Mouse (Mus musculus) forebrain, embryonic 11.5 days (tissue): ENCODE measurements around the gene Ablim1. TPM values are rescaled to one million over a fixed set of nuclear protein-coding genes. Genes with fewer than 3 reads are reported as not detected.

ENCODE experiments used
- ATAC-seq: fragments of 200-750 bp; cut with Nextera tagmentation; replicated peaks from 2 replicates; pipeline ENCODE4 v1.8.0; 2017; ENCODE audit warnings: moderate TSS enrichment; ENCODE audit not compliant: low FRiP score
- DNase-seq: peaks from one replicate; pipeline ENCODE4 v3.0.0-alpha.2; 2017; ENCODE audit warnings: low spot score
- H3K27ac ChIP-seq: fragments of 300-500 bp; sonication (generic); 2 replicates; pipeline ENCODE4 v1.5.1; 2014; ENCODE audit warnings: low read depth, low read length
- H3K27me3 ChIP-seq: fragments of 300-500 bp; sonication (generic); 2 replicates; pipeline ENCODE4 v1.6.1; 2014; ENCODE audit warnings: mild to moderate bottlenecking, low read length, mixed read lengths; ENCODE audit not compliant: control insufficient read depth, insufficient read depth
- H3K36me3 ChIP-seq: fragments of 300-500 bp; sonication (generic); 2 replicates; pipeline ENCODE4 v1.6.1; 2014; ENCODE audit warnings: mild to moderate bottlenecking, low read length, moderate library complexity, mixed read lengths; ENCODE audit not compliant: control insufficient read depth, insufficient read depth
- H3K4me1 ChIP-seq: fragments of 300-500 bp; sonication (generic); replicated peaks from 2 replicates; pipeline ENCODE4 v1.6.1; 2014; ENCODE audit warnings: low read length, mixed read lengths; ENCODE audit not compliant: control insufficient read depth, insufficient read depth
- H3K4me2 ChIP-seq: fragments of 300-500 bp; sonication (generic); 2 replicates; pipeline ENCODE4 v1.6.1; 2014; ENCODE audit warnings: low read depth, mild to moderate bottlenecking, low read length, moderate library complexity, mixed read lengths; ENCODE audit not compliant: severe bottlenecking
- H3K4me3 ChIP-seq: fragments of 300-500 bp; sonication (generic); 2 replicates; pipeline ENCODE4 v1.5.1; 2014; ENCODE audit warnings: low read depth, low read length
- H3K9ac ChIP-seq: fragments of 300-500 bp; sonication (generic); 2 replicates; pipeline ENCODE4 v1.6.1; 2014; ENCODE audit warnings: low read length
- H3K9me3 ChIP-seq: fragments of 300-500 bp; sonication (generic); 2 replicates; pipeline ENCODE4 v1.6.1; 2016; ENCODE audit warnings: low read length, mixed read lengths; ENCODE audit not compliant: control insufficient read depth
- WGBS: fragments of 180-500 bp; shearing (Covaris S2); extraction: QIAGEN DNeasy Blood & Tissue Kit; methylation state at CpG from one replicate; pipeline ENCODE4 v1.1.7; 2014; 5-methylcytosine and 5-hydroxymethylcytosine counted together
- polyA plus RNA-seq: library from polyadenylated mRNA; unstranded; fragments of >200 nt; fragmentation: Nextera tagmentation; extraction: Ambion mirVana; gene quantifications from 2 replicates; pipeline ENCODE4 v1.2.1, GENCODE M21; 2014

Gene Ablim1
- polyA plus RNA-seq, 1 experiment from 2014 or later, result 17.0 TPM

DNA sequence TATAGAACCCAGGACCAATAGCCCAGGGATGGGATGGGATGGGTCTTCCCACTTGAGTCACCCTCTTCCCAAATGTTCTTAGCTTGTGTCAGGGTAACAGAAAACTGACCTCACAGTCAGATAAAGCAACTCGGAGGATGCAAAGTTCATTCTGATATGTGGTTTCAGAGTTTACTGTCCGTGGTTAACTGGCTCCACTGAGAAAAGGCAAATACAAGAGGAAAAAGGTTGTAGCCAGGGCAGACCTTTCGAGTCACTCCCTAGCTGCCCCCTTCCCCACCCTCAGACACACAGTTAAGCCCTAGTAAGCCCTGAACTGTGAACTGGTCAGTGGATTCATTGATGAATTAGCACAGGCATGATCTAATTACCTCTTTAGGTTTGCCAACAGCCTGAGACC, 7.1 kb upstream of the Ablim1 start:
- no peak overlapping the region for H3K27ac ChIP-seq
- H3K4me2 ChIP-seq, result no peak overlapping the region
- no peaks in the 10 kb centered on the region for H3K9me3 ChIP-seq
- H3K4me1 ChIP-seq, result no peaks in the 10 kb centered on the region
- H3K27me3 ChIP-seq, result no peaks in the 10 kb centered on the region
- DNase-seq (no peak), ATAC-seq (no peak)
- WGBS, result 87% methylated on average over 3 of the region's 3 CpGs
- H3K4me3 ChIP-seq, result no peak overlapping the region
- no peaks in the 10 kb centered on the region for H3K36me3 ChIP-seq
- no peak overlapping the region for H3K9ac ChIP-seq

DNA sequence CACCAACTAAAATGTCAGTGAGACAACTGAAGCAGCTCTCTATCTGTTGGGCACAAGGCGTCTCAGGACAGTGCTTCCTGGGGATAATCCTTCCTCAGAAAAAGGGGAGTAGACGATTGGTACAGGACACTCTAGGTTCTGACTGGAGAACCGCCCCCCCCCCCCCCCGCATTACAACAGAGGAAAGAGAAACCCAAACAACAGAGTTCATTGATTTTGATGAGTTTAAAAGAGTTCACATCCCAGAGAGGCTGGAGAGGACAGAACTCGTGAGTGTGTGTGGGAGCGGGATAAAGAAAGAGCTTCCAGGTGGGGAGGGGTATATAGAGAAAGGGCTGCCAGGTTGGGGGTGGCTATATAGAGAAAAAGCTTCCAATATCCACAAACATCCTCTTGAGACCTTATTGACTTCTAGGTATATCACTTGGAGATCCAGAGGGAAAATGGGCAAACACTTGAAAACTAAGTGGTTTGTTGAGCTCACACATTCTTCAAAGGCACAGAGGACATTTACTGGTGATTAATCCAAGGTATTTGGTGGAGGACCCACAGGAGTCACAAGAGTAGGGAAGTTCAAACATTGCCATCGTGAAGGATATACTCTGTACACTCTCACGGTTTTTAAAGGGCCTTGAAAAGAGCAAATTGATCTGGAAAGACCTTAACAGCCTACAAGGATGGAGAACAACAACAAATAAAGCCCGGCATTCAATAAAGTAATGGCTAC, 6.1 kb upstream of the Ablim1 start:
- H3K9me3 ChIP-seq, result no peaks in the 10 kb centered on the region
- no peak overlapping the region for H3K9ac ChIP-seq
- no peaks in the 10 kb centered on the region for H3K4me1 ChIP-seq
- no peak overlapping the region for H3K27ac ChIP-seq
- no peaks in the 10 kb centered on the region for H3K27me3 ChIP-seq
- DNase-seq (no peak), ATAC-seq (no peak)
- no peak overlapping the region for H3K4me3 ChIP-seq
- no peaks in the 10 kb centered on the region for H3K36me3 ChIP-seq
- H3K4me2 ChIP-seq, result no peak overlapping the region
- WGBS, result 80% methylated on average over 9 of the region's 9 CpGs

- Histone ChIP-seq H3K9me3 (no peaks in the 10 kb centered on the region), H3K4me2 (no peak overlapping the region), H3K27me3 (peaks cover 15% of the 10 kb centered on the region), H3K9ac (no peak overlapping the region), H3K36me3 (no peaks in the 10 kb centered on the region), H3K27ac (no peak overlapping the region), H3K4me1 (peaks cover 5% of the 10 kb centered on the region), H3K4me3 (no peak overlapping the region)
- ATAC-seq (no peak), DNase-seq (no peak)
- WGBS, result 86% methylated on average over 3 of the region's 3 CpGs
These were observed 1.9 kb upstream of the Ablim1 start for GRCm38 (mm10) chr19:57316597-57316996.

GRCm38 (mm10) chr19:57315013-57315565, 370 bp upstream of the Ablim1 start:
- DNase-seq, result no peak
- WGBS, result 40% methylated on average over 11 of the region's 11 CpGs
- Histone ChIP-seq H3K27me3 (peaks cover 15% of the 10 kb centered on the region), H3K36me3 (no peaks in the 10 kb centered on the region), H3K4me3 (peak overlapping the region; percentile 49), H3K9ac (peak overlapping the region; percentile 57), H3K27ac (no peak overlapping the region), H3K4me2 (peak overlapping the region; percentile 99), H3K4me1 (peaks cover 5% of the 10 kb centered on the region), H3K9me3 (no peaks in the 10 kb centered on the region)
- ATAC-seq, result no peak

DNA sequence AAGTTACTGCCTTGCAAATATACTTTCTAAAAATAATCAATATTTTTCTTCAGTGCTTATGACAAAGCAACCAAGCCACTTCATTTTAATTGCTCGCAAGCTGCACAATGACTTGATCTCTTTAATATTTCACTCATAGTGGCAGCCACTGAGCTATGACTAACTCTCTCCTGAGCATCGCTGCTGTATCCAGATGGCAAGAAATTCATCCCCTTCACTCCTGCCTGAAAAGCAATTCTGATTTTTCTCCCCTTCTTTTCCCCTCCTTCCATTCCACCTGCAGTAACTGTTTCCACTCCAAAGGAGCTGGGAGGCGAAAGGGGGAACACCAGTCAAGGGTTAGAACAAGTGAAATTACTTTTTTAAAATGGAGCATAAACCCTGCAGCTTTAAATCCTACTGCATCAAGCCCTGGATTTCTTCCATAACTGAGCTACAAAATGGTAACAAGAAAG, 801 bp downstream of the Ablim1 start:
- peak overlapping the region; percentile 99 for H3K4me2 ChIP-seq
- no peak overlapping the region for H3K27ac ChIP-seq
- no peaks in the 10 kb centered on the region for H3K9me3 ChIP-seq
- WGBS, result 74% methylated on average over 3 of the region's 3 CpGs
- no peaks in the 10 kb centered on the region for H3K36me3 ChIP-seq
- H3K4me3 ChIP-seq, result no peak overlapping the region; the same call in 1 of the 2 replicates
- no peak for ATAC-seq
- peaks cover 15% of the 10 kb centered on the region for H3K27me3 ChIP-seq
- H3K9ac ChIP-seq, result no peak overlapping the region; the same call in 1 of the 2 replicates
- no peak for DNase-seq
- peaks cover 5% of the 10 kb centered on the region for H3K4me1 ChIP-seq

GRCm38 (mm10) chr19:57313226-57313625, 1.5 kb downstream of the Ablim1 start:
- Histone ChIP-seq H3K4me3 (no peak overlapping the region), H3K9ac (no peak overlapping the region), H3K4me2 (no peak overlapping the region), H3K27me3 (peaks cover 15% of the 10 kb centered on the region), H3K27ac (no peak overlapping the region), H3K4me1 (peaks cover 5% of the 10 kb centered on the region), H3K36me3 (no peaks in the 10 kb centered on the region), H3K9me3 (no peaks in the 10 kb centered on the region)
- ATAC-seq (no peak), DNase-seq (no peak)
- 73% methylated on average over 10 of the region's 10 CpGs for WGBS

GRCm38 (mm10) chr19:57309980-57310379, 4.7 kb downstream of the Ablim1 start:
- ATAC-seq (no peak), DNase-seq (no peak)
- H3K9ac ChIP-seq, result no peak overlapping the region
- H3K4me1 ChIP-seq, result peaks cover 5% of the 10 kb centered on the region
- 74% methylated on average over 4 of the region's 4 CpGs for WGBS
- H3K36me3 ChIP-seq, result no peaks in the 10 kb centered on the region
- H3K27ac ChIP-seq, result no peak overlapping the region
- H3K27me3 ChIP-seq, result peaks cover 10% of the 10 kb centered on the region
- H3K9me3 ChIP-seq, result no peaks in the 10 kb centered on the region
- H3K4me3 ChIP-seq, result no peak overlapping the region
- no peak overlapping the region for H3K4me2 ChIP-seq

DNA sequence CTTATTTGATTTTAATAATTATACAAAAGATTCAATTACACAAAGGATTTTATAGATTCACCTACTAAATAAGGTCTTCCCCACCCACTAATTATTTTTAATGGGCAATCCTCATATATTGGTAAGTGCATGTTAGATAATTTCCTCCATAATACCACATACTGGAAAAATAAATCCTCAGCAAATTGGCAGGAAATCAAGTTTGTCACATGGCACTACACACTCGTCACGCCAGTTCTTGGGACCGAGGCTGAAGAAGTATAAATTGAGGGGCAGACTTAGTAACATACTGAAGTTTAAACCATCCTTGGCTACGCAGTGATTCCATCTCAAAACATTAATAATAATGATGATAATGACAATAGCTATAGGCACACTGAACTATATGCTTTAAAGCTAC, 8.1 kb downstream of the Ablim1 start:
- no peak overlapping the region for H3K4me2 ChIP-seq
- WGBS, result 85% methylated on average over 4 of the region's 4 CpGs

GRCm38 (mm10) chr19:57305972-57306371, 8.7 kb downstream of the Ablim1 start:
- no peak for DNase-seq
- no peak overlapping the region for H3K9ac ChIP-seq
- no peak overlapping the region for H3K27ac ChIP-seq
- H3K36me3 ChIP-seq, result no peaks in the 10 kb centered on the region
- no peak for ATAC-seq
- H3K4me3 ChIP-seq, result no peak overlapping the region
- 85% methylated on average over 8 of the region's 8 CpGs for WGBS
- no peaks in the 10 kb centered on the region for H3K4me1 ChIP-seq
- H3K9me3 ChIP-seq, result no peaks in the 10 kb centered on the region
- H3K27me3 ChIP-seq, result no peaks in the 10 kb centered on the region
- H3K4me2 ChIP-seq, result no peak overlapping the region

More for the DNA sequence above, 8.1 kb downstream of the Ablim1 start:
- Histone ChIP-seq H3K9ac (no peak overlapping the region), H3K4me3 (no peak overlapping the region), H3K4me1 (no peaks in the 10 kb centered on the region), H3K36me3 (no peaks in the 10 kb centered on the region), H3K27ac (no peak overlapping the region), H3K9me3 (no peaks in the 10 kb centered on the region), H3K27me3 (no peaks in the 10 kb centered on the region)
- ATAC-seq (no peak), DNase-seq (no peak)
